Mouse (Mus musculus) right cerebral cortex, adult 2 months (tissue): ENCODE measurements at regions not wholly inside any gene's neighbourhood (a gene's known extent, or its start where the extent isn't known, plus 50 kb on each side); places are given as distances from the start of the nearest gene placed in this dataset.

Experiments used
- DNase-seq, 2 experiments: peaks; one replicate each; pipeline ENCODE4 v3.0.0; 2021 to 2022; ENCODE audit warnings: low spot score in 2 of 2

DNA sequence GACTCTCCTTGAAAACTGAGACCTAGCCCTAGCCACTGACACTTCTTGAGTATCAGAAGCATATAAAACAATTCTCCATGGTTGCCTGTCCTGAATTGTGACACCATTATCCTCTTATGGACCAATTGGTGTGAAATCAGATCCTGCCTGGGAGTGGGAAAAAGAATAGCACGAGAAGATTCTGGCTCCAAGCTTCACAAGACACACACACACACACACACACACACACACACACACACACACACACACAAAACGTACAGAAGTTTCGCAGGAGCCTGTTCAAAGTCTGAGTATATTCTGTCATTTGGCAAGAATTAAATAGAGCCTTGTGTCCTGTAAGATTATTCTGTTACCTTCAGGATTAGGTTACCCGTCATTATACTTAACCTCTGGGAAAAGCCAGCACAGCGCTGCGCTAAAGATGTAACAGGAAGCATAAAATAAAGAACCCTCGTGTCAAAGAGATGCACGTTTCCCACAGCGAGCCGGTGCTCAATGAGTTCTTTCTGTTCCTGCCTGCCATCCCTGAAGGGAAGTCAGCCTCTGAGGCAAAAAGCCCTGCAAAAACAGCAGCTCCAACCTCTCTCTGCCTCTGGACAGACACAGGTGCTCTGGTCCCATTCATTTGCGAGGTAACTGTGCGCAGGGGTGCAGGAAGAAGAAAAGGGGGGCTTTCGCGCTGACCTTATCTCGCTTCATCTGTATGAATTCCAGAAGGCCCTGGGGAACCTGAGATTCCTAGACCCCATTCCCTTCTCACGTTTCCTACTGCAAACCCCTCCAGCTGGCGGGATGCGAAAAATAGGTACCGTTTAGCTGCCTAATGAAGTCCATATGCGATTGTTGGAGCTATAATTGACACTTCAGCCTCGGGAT, 178.4 kb upstream of the Elac2 start:
- no peak for DNase-seq

DNA sequence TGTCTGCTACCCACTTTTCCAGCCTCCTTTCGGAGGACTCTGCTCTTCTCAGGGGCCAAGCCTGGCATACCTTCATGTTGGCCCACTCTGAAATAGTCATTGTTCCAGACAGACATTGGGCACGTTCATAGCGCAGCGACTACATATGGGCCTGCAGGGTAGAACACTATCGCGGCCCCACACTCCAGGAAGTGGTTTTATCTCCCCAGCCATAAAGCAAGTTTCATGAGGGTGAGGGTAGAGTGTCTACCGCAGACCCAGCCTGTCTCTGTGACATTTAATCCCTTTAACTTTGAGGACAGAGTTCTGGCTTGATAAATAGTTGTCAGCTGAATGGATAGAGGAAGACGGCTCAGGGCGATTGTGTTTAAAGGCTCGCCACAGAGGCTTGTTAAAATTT, 177.5 kb upstream of the Elac2 start:
- no peak for DNase-seq

DNA sequence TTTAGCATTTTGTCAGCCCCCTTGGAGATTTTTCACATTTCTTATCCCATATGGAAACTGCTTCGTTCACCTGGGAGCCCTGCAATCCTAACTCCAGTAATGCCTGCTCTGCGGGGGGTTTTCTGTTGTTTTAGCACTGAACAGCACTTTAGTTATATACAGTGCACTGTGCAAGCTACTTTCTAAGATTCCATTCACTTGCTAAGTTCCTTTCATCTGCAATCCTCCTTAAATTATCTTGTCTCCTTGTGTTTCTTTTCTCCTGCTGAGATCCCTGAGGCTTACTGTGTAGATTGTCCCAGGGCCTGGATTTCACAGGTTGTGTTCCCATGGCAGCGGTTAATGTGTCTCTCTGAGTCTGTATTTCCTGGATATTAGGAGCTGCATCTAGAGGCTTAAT, 173.3 kb upstream of the Elac2 start:
- DNase-seq = no peak

DNA sequence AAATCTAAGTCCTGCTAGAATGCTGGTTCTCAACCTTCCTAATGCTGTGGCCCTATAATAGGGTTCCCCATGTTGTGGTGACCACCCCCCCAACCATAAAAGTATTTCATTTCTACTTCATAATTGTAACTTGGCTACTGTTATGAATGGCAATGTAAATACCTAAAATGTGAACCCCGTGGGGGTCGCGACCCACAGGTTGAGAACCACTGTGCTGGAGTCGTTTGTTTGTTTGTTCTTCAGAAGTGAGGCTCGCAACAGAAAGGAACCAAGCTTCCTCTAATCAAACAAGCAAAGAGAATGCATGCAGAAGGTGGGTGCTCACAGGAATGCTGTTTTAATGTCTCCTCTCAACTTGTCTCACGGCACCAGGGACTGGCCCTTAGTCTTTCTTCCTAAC, 166.4 kb upstream of the Elac2 start:
- DNase-seq = no peak

- DNase-seq = no peak
Measured at GRCm38 (mm10) chr11:64829429-64829828, 149.4 kb upstream of the Elac2 start.

GRCm38 (mm10) chr11:64832453-64832852, 146.4 kb upstream of the Elac2 start:
- no peak for DNase-seq

GRCm38 (mm10) chr11:64833786-64834185, 145.1 kb upstream of the Elac2 start:
- DNase-seq = no peak

- DNase-seq = no peak
Measured at GRCm38 (mm10) chr11:64836771-64837170, 142.1 kb upstream of the Elac2 start.

DNA sequence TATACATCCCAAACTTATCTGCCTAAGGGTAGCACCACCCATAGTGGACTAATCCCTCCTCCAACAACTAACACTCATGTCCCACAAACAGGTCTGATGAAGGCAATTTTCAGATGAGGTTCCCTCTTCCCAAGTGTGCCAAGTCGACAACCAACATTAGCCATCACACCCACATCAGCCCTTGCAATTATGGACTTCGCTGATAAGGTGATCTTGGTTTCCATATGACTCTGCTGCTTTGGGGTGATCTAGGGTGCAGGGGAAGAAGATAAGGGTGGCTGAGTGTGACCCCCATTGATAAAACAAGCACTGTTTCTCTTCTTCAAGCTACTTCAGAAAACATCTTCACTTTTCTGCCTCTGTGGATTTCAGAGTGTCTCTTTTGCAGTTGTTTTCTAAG, 137.7 kb upstream of the Elac2 start:
- DNase-seq = no peak

DNA sequence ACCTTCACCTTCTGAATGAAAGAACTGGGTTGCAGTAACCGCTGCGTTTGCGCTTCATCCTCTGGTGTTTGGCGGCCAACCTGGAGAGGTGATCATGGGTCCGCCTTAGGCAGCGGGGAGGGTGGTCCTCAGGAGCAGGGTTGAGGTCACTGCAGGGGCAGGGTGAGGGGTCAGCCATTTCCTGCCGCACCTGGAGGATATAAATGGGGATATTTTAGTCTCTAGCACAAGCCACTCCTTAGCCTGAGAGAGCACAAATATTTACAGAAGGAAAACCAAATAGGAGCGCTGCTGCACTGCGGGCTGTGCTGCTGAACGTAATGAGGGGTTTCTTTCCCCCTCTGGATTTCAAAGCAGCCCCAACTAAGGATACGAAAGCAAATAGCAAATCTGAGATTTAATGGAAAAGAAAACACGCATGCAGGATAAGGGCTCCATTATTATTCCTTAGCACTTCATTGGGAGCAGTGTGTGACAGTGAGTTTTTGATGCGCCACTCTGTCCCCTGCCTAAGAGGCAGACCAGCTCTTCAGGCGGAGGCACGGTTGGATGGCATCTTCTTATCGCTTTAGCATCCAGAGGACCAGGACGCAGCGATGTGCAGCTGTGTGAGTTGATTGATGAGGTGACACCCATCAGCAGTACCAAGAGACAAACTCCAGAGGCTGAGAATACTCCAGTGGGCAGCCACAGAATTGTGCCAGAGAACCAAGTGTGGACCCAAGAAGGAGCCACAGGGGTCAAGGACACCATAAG, 135.9 kb upstream of the Elac2 start:
- DNase-seq = no peak

DNA sequence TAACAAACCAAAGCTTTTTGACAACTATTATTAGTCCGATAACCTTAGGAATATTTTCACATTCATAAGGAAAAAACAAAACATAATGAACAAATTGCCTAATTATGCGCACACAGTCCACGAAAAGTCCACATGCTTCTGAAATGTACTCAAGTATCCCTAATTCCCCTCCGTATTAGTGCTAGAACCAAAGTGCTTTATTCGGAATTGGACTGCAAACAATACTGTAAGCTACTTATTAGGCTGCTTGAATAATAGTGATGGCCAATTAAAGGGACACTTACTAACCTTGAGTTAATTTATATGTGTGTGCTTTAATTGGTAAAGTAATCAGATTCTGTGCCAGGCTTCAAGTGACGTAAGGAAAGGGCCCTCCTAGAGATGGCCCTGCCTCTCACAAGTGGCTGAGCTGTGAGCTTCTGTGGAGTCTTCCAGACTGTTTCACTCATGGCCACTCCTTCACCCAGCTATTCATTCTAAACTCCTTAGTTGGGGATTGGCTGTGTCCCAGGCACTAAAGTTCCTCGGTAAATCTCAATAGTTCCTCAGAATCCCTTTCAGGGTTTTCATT, 132.2 kb upstream of the Elac2 start:
- no peak for DNase-seq

- DNase-seq = no peak
Measured at GRCm38 (mm10) chr11:64859636-64860035, 119.2 kb upstream of the Elac2 start.

GRCm38 (mm10) chr11:64880674-64881073, 98.2 kb upstream of the Elac2 start:
- DNase-seq = no peak

GRCm38 (mm10) chr11:64884518-64884917, 94.3 kb upstream of the Elac2 start:
- DNase-seq = no peak

GRCm38 (mm10) chr11:64889335-64890020, 89.4 kb upstream of the Elac2 start:
- DNase-seq = peak in 1 of 2 experiments; percentile 3

DNA sequence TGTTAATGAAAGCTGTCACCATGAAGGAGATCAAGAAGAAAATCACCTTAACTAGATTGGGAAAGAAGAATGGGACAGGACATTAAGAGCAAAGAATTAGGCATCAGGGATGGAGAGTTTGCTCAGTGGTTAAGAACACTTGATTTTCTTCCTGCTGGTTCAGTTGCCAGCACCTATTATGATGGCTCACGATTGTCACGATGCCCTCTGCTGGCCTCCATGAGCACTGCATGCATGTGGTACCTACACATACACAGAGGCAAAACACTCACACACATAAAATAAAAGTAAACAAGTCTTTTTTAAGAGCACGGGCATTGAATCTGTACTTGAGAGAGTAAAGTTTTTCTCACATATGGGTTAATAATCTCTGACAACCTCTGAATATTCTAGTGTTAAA, 88.1 kb upstream of the Elac2 start:
- no peak for DNase-seq

DNA sequence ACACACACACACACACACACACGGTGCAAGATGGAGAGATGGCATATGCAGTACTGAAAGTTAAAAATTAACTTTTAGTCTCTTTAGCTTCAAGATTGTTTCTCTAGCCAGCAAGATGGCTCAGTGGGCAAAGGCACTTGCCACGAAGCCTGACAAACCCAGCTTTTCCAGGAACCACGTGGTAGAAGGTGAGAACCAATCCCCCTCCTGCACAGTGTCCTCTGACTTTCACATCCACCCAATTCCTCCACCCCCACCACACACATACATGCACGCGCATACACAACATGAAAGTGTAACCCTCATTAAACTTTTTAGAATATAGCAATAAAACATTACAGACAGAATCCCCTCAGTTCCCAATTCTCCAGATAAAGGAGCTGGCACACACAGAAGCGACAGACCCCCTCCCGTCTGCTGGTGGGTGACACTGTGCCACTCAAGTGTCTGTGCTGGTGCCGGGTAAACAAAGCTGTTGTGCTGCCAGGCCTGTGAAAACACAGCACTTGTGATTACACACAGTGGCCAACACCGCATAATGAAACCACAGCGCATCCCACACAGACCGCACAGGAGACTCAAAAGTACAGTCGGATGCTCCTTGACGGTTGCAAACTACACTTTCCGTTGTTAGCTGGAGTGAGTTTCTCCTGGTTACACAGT, 82.9 kb upstream of the Elac2 start:
- DNase-seq = peak; percentile 2 to 6

- DNase-seq = peak; percentile 86 to 88
Measured at GRCm38 (mm10) chr11:64898758-64899586, 79.9 kb upstream of the Elac2 start.

GRCm38 (mm10) chr11:64899587-64900278, 79.1 kb upstream of the Elac2 start:
- DNase-seq = no peak

GRCm38 (mm10) chr11:64916783-64917182, 62.1 kb upstream of the Elac2 start:
- no peak for DNase-seq
